Mouse (Mus musculus) bone marrow, adult 2 months (tissue): ENCODE measurements around the gene Lexm. TPM values are rescaled to one million over a fixed set of nuclear protein-coding genes. Genes with fewer than 3 reads are reported as not detected.

Experiments used
- H3K27ac ChIP-seq: fragments of 200-500 bp; 2 replicates; pipeline ENCODE4 v1.5.1; 2012; ENCODE audit warnings: low read depth, mild to moderate bottlenecking, control low read depth, inconsistent platforms, low read length; ENCODE audit not compliant: control insufficient read depth, poor library complexity, insufficient read depth
- H3K4me1 ChIP-seq: fragments of 200-500 bp; 2 replicates; pipeline ENCODE4 v1.6.1; 2011; ENCODE audit warnings: low read length; ENCODE audit not compliant: control insufficient read depth, insufficient read depth
- H3K4me3 ChIP-seq: fragments of 200-500 bp; replicated peaks from 2 replicates; pipeline ENCODE3; 2011; ENCODE audit warnings: mild to moderate bottlenecking, low read depth, low read length, control low read depth; ENCODE audit not compliant: control insufficient read depth
- CTCF ChIP-seq: fragments of 200-500 bp; IDR thresholded peaks from 2 replicates; pipeline ENCODE4 v1.5.1; 2011; ENCODE audit warnings: low read length, control low read depth; ENCODE audit not compliant: control insufficient read depth, insufficient read depth
- POLR2A ChIP-seq: fragments of 200-500 bp; IDR thresholded peaks from 2 replicates; pipeline ENCODE4 v1.6.1; 2011; ENCODE audit warnings: low read depth, mild to moderate bottlenecking, control low read depth, low read length, borderline replicate concordance; ENCODE audit not compliant: control insufficient read depth
- WGBS: fragments of 180-500 bp; shearing (Covaris S2); methylation state at CpG from one replicate; pipeline ENCODE4 v1.1.7; 2018; 5-methylcytosine and 5-hydroxymethylcytosine counted together
- polyA plus RNA-seq: library from polyadenylated mRNA; stranded (reverse); fragments of >200 nt; gene quantifications from 2 replicates; pipeline ENCODE4 v1.2.4, GENCODE M21; 2011; ENCODE audit warnings: low replicate concordance; ENCODE audit not compliant: missing spikeins, insufficient read depth, insufficient read length

The Lexm gene
- polyA plus RNA-seq, 1 experiment = not detected

DNA sequence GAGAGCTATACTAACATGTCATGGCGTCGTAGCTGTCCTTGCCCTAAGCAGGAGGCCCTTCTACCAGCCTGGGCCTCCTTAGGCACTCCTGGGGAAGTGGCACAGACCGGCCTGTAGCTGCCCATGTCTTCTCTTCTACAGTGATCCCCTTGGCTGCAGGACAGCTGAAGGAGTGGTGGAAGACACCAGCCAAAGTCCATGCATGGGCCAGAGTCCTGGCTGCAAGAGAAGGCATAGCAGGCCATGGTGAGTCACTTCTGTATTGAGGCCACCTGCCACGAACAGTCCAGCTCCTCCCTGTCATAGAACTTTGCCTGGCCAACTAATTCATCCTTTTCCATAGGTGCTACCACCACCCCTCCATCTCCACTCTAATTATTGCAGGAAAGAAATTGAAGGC, 1.9 kb upstream of the Lexm start:
- Histone ChIP-seq H3K4me3 (no peak overlapping the region), H3K27ac (no peak overlapping the region), H3K4me1 (no peaks in the 10 kb centered on the region)
- 73% methylated on average over 4 of the region's 4 CpGs for WGBS
- TF ChIP-seq POLR2A = no peak

GRCm38 (mm10) chr4:106615637-106616036, 1.4 kb downstream of the Lexm start:
- no peak for TF ChIP-seq CTCF
- TF ChIP-seq POLR2A = no peak
- Histone ChIP-seq H3K4me1 (no peaks in the 10 kb centered on the region), H3K27ac (no peak overlapping the region), H3K4me3 (no peak overlapping the region)
- 75% methylated on average over 12 of the region's 12 CpGs for WGBS

- Histone ChIP-seq H3K4me1 (no peaks in the 10 kb centered on the region), H3K4me3 (no peak overlapping the region), H3K27ac (no peak overlapping the region)
- TF ChIP-seq CTCF (no peak), POLR2A (no peak)
- 78% methylated on average over 9 of the region's 9 CpGs for WGBS
These were observed 2.2 kb downstream of the Lexm start for GRCm38 (mm10) chr4:106614881-106615280.

DNA sequence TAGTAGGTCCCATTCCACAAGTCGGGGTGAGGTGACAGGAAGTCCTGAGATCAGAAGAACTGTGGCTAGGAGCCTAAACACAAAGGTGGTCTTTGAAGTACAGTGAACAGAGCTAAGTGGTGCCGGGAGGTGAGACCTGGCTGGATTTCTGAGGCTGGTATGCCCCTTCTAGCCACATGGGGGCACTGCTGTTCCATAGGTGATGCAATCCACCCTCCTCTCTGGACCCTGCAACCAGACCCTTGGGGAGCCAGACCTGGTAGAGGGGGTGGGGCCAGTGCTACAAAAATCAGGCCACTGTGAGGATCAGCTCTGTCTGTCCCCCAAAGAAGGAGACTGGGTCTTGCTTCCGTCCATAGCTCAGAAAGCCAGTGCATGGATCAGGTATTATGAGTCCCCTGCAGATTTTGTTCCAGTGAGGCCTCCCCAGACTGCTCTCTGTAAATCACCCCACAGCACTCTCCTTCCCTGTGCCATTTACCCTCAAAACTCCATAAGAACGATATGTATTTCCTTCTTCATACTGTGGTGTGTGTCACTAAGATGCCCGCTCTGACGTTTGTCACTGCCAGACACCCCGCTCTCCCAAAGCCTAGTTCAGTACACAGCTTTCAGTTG, 2.8 kb downstream of the Lexm start:
- WGBS = 51% methylated on average over 7 of the region's 7 CpGs
- Histone ChIP-seq H3K4me1 (no peaks in the 10 kb centered on the region), H3K4me3 (no peak overlapping the region), H3K27ac (no peak overlapping the region)
- no peak for TF ChIP-seq POLR2A
- TF ChIP-seq CTCF = peak; percentile 83

DNA sequence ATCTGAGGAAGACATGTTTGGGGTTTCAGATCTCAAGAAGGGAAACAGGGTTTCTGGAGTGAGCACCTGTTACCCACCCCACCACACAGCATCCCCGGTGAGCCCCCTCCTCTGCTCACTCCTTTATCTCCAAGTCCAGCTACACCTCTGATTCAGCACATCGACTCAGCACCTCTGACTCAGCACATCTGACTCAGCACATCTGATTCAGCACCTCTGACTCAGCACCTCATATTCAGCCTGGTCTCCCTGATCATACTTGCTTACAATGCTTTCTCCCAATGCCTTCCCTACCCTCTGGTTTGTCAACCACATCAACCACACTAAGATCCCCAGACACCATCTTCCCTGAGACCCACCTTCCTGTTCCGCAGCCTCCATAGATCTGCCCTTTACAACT, 3.5 kb downstream of the Lexm start:
- Histone ChIP-seq H3K27ac (no peak overlapping the region), H3K4me3 (no peak overlapping the region), H3K4me1 (no peaks in the 10 kb centered on the region)
- 43% methylated on average over 3 of the region's 3 CpGs for WGBS
- no peak for TF ChIP-seq CTCF
- no peak for TF ChIP-seq POLR2A

DNA sequence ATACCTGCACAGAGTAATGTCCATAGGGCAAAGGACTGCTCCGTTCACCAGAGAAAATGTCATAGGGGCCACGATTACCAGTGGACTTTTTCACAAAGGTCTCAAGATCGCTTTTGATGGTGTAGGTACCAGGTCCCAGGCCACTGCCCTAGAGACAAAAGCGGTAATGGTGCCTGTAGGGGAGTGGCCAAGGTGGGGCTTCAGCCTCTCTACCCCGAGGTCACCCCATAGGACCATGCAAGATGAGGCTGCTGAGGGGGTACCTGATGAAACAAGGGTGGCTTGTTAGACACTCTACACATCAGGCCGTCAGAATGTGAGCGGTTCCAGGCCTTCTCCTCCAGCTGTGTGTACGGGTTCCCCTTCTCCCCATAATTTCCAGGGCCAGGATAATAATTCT, 3.9 kb downstream of the Lexm start:
- Histone ChIP-seq H3K27ac (no peak overlapping the region), H3K4me3 (no peak overlapping the region), H3K4me1 (no peaks in the 10 kb centered on the region)
- 73% methylated on average over 8 of the region's 8 CpGs for WGBS
- no peak for TF ChIP-seq POLR2A
- no peak for TF ChIP-seq CTCF

- Histone ChIP-seq H3K27ac (no peak overlapping the region), H3K4me3 (no peak overlapping the region), H3K4me1 (no peaks in the 10 kb centered on the region)
- 75% methylated on average over 1 of the region's 1 CpGs for WGBS
- TF ChIP-seq POLR2A (no peak), CTCF (no peak)
These were observed 9.1 kb downstream of the Lexm start for GRCm38 (mm10) chr4:106607905-106608304.

DNA sequence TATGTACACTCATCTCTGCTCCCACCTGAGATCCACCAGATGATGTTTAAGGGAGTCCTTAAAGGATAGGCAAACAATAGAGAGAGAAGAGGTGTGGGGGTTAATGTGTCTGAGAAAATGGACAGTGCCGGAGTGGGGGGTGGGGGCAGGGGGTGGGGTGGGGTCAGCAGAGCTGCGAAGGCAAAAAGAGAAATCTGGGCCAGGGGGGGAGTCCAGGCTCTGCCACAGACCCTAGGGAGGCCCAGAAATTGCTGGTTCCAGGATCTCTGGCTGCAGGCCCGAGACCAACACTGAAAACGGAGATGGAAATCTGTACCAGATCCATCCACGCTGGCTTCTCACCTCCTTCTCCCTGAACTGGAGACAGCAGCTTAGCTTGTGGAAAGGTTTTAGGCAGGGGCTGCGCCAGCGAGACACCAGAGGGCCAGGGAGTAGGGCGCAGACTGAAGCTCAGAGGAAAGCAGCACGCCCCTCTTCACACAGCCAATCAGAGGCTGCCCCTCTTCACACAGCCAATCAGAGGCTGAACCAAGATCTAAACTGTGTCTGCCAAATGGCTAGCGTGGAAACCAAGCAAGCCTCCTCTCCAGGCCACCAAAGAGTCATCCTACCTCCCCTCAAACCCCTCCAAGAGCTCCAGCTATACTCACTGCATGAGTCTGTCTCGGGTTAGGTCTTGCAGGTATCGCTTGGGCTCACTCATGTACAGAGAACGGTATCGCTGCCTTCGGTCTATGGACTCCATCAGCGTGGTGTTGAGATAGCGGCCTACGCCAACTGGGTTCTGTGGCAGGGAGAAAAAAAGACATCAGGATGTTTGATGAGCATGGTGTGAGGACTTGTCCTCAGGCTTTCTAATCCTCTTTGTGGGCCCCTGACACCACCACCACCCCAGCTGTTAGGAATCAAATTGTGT, 10.1 kb downstream of the Lexm start:
- TF ChIP-seq CTCF (no peak), POLR2A (no peak)
- Histone ChIP-seq H3K4me1 (no peaks in the 10 kb centered on the region), H3K4me3 (no peak overlapping the region), H3K27ac (no peak overlapping the region)
- 63% methylated on average over 18 of the region's 18 CpGs for WGBS

DNA sequence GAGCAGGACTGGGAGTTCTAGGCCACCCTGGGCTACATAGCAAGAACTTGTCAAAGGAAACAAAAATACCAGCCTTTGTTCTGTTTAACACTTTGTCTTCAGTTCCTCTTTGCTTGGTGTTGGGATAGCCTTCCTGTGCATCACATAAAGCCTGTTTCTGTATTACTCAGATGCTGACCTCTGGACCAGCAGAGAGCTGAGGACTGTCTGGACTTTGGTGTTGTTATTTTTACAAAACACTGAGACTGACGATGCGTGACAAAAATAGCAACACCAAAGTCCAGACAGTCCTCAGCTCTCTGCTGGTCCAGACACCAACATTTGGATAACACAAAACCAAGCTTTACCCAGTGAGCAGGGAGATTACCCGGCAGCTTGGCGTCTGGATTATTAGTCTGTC, 16.3 kb downstream of the Lexm start:
- no peak overlapping the region for H3K27ac ChIP-seq
- H3K4me1 ChIP-seq = no peaks in the 10 kb centered on the region
- H3K4me3 ChIP-seq = no peak overlapping the region
- TF ChIP-seq POLR2A = no peak
- no peak for TF ChIP-seq CTCF
- WGBS = 77% methylated on average over 4 of the region's 4 CpGs
